Mouse (Mus musculus) mouse trophoblast stem cell (cell line): ENCODE results near the gene Syn2.

ENCODE experiments used
- in situ Hi-C, 2 experiments: fragments of 300-500 bp; cut with MseI, MboI; formaldehyde crosslinking; loops; 2 replicates in 1 of 2; 3 replicates in 1 of 2; pipeline ENCODE4 v1.15.1; 2025

Syn2 gene

DNA sequence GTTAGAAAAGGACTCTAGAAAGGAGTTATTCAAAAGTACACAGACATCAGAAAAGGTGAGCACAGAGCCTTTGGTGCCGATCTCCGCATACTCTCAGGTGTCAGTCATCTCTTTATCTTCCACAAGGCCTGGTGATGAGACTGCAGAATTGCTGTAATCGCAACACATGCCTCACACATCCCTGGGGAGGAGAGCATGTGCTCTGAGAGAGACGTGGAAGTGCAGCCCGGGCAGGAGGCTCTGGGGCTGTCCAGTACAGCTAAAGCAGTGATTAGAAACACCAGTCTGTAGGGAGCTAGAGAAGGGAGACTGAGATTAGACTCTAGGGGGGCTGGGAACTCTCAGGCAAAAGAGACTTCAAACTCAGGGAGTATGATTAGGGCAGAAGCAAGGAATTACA is 155.9 kb downstream of the Syn2 start:
- in situ Hi-C loops, result no loop called here

GRCm38 (mm10) chr6:115291068-115291467 is 156.4 kb downstream of the Syn2 start:
- in situ Hi-C loops, result no loop called here

GRCm38 (mm10) chr6:115291823-115292222 is 157.1 kb downstream of the Syn2 start:
- in situ Hi-C loops, result no loop called here

DNA sequence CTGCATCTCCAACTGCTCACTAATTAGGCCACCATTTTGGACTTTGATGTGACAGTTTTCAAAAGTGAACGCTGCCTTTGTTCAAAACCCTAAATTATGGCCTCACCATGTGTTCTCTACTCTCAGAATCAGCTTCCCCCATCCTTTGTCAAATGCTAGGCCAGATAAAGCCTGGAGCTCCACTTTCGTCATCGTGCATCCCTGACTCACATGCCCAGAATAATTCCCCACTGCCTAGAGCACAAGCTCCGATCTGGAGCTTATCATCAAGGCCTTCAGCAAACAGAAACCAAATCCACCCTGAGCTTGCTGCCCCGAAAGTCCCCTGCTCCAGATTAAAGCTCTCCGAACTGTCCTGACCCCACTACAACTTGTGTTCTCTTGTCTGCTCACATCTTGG is 157.9 kb downstream of the Syn2 start:
- in situ Hi-C loops, result no loop called here

- in situ Hi-C loops, result no loop called here
These were observed 159.2 kb downstream of the Syn2 start for GRCm38 (mm10) chr6:115293877-115294276.

DNA sequence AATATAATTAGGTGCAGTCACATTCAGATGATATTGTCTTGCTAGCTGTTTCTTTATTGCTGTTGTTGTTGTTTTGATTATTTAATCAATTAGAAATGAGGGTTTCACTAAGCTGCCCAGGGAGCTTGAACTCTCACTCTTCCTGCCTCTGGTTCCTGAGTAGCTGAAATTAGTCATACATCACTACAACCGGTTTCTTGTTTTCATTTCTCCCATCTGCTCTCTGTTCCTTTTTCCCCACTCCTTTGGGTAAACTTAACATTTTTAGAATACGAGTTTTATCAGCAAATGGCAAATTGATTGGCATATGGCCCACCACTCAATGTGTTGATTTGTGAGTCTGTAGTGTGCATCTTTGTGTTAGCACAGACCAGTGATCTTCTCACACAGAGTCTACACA is 172.4 kb downstream of the Syn2 start:
- in situ Hi-C loops, result no loop called here

DNA sequence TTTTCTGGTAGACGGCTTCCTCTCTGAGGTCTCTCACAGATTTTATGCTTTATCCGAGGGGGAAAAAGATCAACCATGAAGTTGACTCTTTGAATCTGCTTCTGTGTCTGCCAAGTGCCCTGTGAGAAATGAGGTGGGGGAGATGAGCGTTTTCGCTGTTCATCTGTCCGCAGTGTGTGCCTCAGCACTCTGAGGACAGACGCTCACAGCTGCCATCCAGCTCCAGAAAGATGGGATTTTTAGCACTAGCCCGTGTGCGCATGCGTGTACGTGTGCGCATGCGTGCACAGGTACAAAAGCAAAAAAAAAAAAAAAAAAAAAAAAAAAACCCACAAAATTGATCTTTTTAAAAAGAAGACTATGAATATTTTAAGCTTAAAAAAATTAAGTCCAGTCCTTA is 178.1 kb downstream of the Syn2 start:
- in situ Hi-C loops, result no loop called here

- in situ Hi-C loops, result no loop called here
These were observed 178.6 kb downstream of the Syn2 start for GRCm38 (mm10) chr6:115313235-115313738.

- in situ Hi-C loops, result no loop called here
These were observed 179.2 kb downstream of the Syn2 start for GRCm38 (mm10) chr6:115313910-115314309.

DNA sequence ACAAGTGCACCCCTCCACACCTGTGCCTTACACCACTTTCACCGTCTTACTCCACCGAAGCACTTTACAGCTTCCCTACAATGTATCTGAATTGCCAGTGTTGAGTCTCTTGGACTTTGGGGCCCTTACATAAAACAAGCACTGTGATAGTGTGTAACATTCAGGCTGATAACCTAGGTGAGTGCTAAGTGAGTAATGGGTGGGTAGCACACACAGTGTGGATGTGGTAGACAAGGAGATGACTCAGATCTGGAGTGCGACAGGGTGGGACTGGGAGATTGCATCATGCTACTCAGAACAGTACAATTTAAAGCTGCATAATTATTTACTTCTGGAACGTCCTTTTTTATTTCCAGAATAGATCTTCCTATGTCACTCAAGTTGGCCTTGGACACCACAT is 181.1 kb downstream of the Syn2 start:
- in situ Hi-C loops, result no loop called here

- in situ Hi-C loops, result no loop called here
These were observed 182.1 kb downstream of the Syn2 start for GRCm38 (mm10) chr6:115316811-115317221.

DNA sequence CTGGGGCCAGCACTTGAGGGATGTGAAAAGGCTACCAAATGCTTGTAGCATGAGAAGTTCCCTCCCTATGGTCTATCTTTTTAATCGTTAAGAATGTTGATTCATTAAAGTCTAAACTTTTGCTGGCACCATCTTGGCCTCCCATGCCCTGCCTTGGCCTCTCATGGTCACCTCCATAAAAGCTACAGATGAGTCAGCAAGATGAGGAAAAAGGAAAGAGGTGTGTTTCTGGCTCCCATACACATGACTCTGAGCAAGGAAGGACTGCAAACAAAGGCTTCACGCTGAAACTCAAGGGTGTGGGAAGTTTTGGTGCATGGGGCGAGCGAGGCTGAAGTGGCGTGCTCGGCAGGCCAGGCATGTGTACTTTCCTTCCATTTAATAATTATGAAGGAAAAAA is 184.1 kb downstream of the Syn2 start:
- in situ Hi-C loops, result no loop called here

DNA sequence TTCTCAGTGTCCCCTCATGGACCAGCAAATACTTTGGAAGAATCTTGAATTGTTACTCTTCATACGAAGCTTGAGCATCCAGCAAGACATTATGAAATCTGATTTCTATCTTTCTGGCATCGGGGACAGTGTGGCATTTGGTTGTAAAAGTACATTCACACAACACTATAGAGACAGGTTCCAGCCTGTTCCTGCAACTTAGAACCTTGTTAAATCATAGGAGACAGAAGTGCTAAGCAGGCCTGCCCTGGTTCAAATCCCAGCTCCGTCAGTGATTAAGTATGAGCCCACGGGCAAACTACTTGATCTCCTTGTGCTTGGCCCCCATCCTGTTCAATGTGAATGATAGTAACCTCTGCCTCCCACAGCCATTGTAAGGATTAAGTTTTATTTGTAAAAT is 185.0 kb downstream of the Syn2 start:
- in situ Hi-C loops, result no loop called here

- in situ Hi-C loops, result no loop called here
These were observed 186.4 kb downstream of the Syn2 start for GRCm38 (mm10) chr6:115320927-115321714.

GRCm38 (mm10) chr6:115321883-115322351 is 187.2 kb downstream of the Syn2 start:
- in situ Hi-C loops, result no loop called here

GRCm38 (mm10) chr6:115322956-115323355 is 188.3 kb downstream of the Syn2 start:
- in situ Hi-C loops, result no loop called here

DNA sequence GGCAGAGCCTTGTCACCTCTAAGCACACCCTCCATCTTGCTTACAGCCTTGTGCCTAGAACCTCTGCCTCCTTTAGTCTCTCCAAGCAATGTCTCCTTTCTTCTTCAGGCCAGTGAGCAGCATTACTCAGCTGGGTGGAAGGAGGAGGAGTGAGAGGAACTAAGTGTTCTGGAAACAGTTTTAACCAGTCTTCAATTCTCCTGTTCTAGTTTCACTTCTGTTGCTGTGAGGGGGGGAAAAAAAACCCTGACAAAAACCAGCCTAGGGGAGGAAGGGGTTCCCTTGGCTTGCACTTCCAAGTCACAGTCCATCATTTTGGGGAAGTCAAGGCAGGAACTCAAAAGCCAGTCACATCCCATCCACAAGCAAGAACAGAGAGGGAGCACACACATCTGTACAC is 196.3 kb downstream of the Syn2 start:
- in situ Hi-C loops, result no loop called here
